Mouse (Mus musculus) heart, postnatal 25 days (tissue): Measurements from ENCODE around the gene Slc7a14. TPM values are rescaled to one million over a fixed set of nuclear protein-coding genes. Genes with fewer than 3 reads are reported as not detected.

ENCODE experiments used
- total RNA-seq, 2 experiments: library from RNA; stranded (reverse); gene quantifications; 2 replicates each; pipeline ENCODE4 v1.2.3; 2021

Slc7a14 gene
- total RNA-seq, 2 experiments from 2014 or later = 0.08 TPM

Other genes starting within 250 kb of the Slc7a14 start
- 10 to 100 TPM; 14.2 to 17.6 TPM for gene Skil, start 215.3 kb downstream of the Slc7a14 start, total RNA-seq
- 1 to 10 TPM in 1 of 2 experiments, under 1 TPM in 1; 0.70 to 1.4 TPM for gene Cldn11, start 160.5 kb downstream of the Slc7a14 start, total RNA-seq